Mouse (Mus musculus): ENCODE results near the gene Ube2q2.

Gene Ube2q2

GRCm38 (mm10) chr9:55170655-55171412 is 22.2 kb downstream of the Ube2q2 start:
- no peak for ATAC-seq (ENCODE audit: insufficient number of reproducible peaks, low FRiP score, low TSS enrichment)

GRCm38 (mm10) chr9:55172195-55172685 is 23.6 kb downstream of the Ube2q2 start:
- no peak for ATAC-seq (ENCODE audit: insufficient number of reproducible peaks, low FRiP score, low TSS enrichment)

- ATAC-seq (ENCODE audit: insufficient number of reproducible peaks, low FRiP score, low TSS enrichment): no peak
These were observed 25.6 kb downstream of the Ube2q2 start for GRCm38 (mm10) chr9:55174235-55174634.

GRCm38 (mm10) chr9:55195876-55196275 is 47.2 kb downstream of the Ube2q2 start:
- no peak for ATAC-seq (ENCODE audit: insufficient number of reproducible peaks, low FRiP score, low TSS enrichment)

- ATAC-seq (ENCODE audit: insufficient number of reproducible peaks, low FRiP score, low TSS enrichment): no peak
These were observed 49.6 kb downstream of the Ube2q2 start for GRCm38 (mm10) chr9:55198260-55198659.

GRCm38 (mm10) chr9:55199348-55199747 is 50.7 kb downstream of the Ube2q2 start:
- ATAC-seq (ENCODE audit: insufficient number of reproducible peaks, low FRiP score, low TSS enrichment): peak; percentile 79; the same call in 1 of the 2 replicates

- ATAC-seq (ENCODE audit: insufficient number of reproducible peaks, low FRiP score, low TSS enrichment): peak; percentile 36; the same call in 1 of the 2 replicates
These were observed 59.8 kb downstream of the Ube2q2 start for GRCm38 (mm10) chr9:55208458-55208789.

GRCm38 (mm10) chr9:55208790-55209481 is 60.3 kb downstream of the Ube2q2 start, which contains the start of gene Fbxo22:
Gene Fbxo22, plus strand, starts transcription at chr9:55208925.
- ATAC-seq (ENCODE audit: insufficient number of reproducible peaks, low FRiP score, low TSS enrichment): peak; percentile 96

- ATAC-seq (ENCODE audit: insufficient number of reproducible peaks, low FRiP score, low TSS enrichment): no peak
These were observed 63.0 kb downstream of the Ube2q2 start for GRCm38 (mm10) chr9:55211611-55212010.

- no peak for ATAC-seq (ENCODE audit: insufficient number of reproducible peaks, low FRiP score, low TSS enrichment)
These were observed 64.7 kb downstream of the Ube2q2 start for GRCm38 (mm10) chr9:55213396-55213795.

GRCm38 (mm10) chr9:55215056-55215455 is 66.4 kb downstream of the Ube2q2 start:
- ATAC-seq (ENCODE audit: insufficient number of reproducible peaks, low FRiP score, low TSS enrichment): no peak

GRCm38 (mm10) chr9:55215648-55216047 is 67.0 kb downstream of the Ube2q2 start:
- no peak for ATAC-seq (ENCODE audit: insufficient number of reproducible peaks, low FRiP score, low TSS enrichment)

GRCm38 (mm10) chr9:55216078-55216477 is 67.4 kb downstream of the Ube2q2 start:
- no peak for ATAC-seq (ENCODE audit: insufficient number of reproducible peaks, low FRiP score, low TSS enrichment)

- ATAC-seq (ENCODE audit: insufficient number of reproducible peaks, low FRiP score, low TSS enrichment): no peak
These were observed 68.7 kb downstream of the Ube2q2 start for GRCm38 (mm10) chr9:55217381-55217780.

GRCm38 (mm10) chr9:55225165-55225737 is 76.6 kb downstream of the Ube2q2 start:
- no peak for ATAC-seq (ENCODE audit: insufficient number of reproducible peaks, low FRiP score, low TSS enrichment)

- no peak for ATAC-seq (ENCODE audit: insufficient number of reproducible peaks, low FRiP score, low TSS enrichment)
These were observed 77.6 kb downstream of the Ube2q2 start for GRCm38 (mm10) chr9:55226251-55226650.

- no peak; the same call in 1 of the 2 replicates for ATAC-seq (ENCODE audit: insufficient number of reproducible peaks, low FRiP score, low TSS enrichment)
These were observed 79.5 kb downstream of the Ube2q2 start for GRCm38 (mm10) chr9:55228149-55228548.

- ATAC-seq (ENCODE audit: insufficient number of reproducible peaks, low FRiP score, low TSS enrichment): no peak
These were observed 80.4 kb downstream of the Ube2q2 start for GRCm38 (mm10) chr9:55229010-55229409.

- peak; percentile 70 for ATAC-seq (ENCODE audit: insufficient number of reproducible peaks, low FRiP score, low TSS enrichment)
These were observed 82.9 kb downstream of the Ube2q2 start for GRCm38 (mm10) chr9:55231544-55231943.

- ATAC-seq (ENCODE audit: insufficient number of reproducible peaks, low FRiP score, low TSS enrichment): no peak
These were observed 83.5 kb downstream of the Ube2q2 start for GRCm38 (mm10) chr9:55232110-55232509.

- ATAC-seq (ENCODE audit: insufficient number of reproducible peaks, low FRiP score, low TSS enrichment): no peak
These were observed 83.9 kb downstream of the Ube2q2 start for GRCm38 (mm10) chr9:55232586-55232985.
